Mouse (Mus musculus) leukemia stem cell, adult 10-12 weeks (primary cell): ENCODE measurements around the gene Alox5ap. TPM values are rescaled to one million over a fixed set of nuclear protein-coding genes. Genes with fewer than 3 reads are reported as not detected.

Source experiments
- polyA plus RNA-seq: library from polyadenylated mRNA; stranded (reverse); fragments of >175 nt; gene quantifications from 2 replicates; pipeline ENCODE4 v1.2.3, GENCODE M21; 2012; ENCODE audit warnings: low replicate concordance

Gene Alox5ap
- polyA plus RNA-seq = 0.88 TPM in 1 of 2 replicates, not detected in the other

DNA sequence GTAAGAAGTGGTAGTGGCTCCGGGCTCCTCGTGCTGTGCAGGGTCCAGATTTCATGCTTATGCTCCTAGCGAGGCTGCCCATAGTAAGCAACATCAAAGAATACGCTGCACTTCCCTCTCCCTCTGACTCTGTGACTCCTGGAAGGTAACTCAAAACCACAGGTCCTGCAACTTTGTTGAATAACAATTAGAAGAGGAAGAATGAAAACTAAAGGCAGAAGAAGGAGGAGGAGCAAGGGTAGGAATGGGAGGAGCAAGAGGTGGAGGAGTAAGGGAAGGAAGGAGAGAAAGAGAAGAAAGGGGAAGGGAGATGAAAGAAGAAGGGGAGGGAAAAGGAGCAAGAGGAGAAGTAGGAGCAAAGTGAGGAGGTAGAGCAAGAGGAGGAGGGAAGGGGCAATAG lies at the start of gene Alox5ap:
Alox5ap (plus strand) TSS at position 363 of the 400 bp plus-strand sequence.

Other genes starting within 250 kb of the Alox5ap start
- 1.3 and 2.5 TPM in 2 replicates for gene Uspl1, start 80.4 kb upstream of the Alox5ap start, polyA plus RNA-seq
- 179 and 309 TPM in 2 replicates for gene Hmgb1, start 80.3 kb upstream of the Alox5ap start, polyA plus RNA-seq
- gene Medag, start 147.0 kb downstream of the Alox5ap start, polyA plus RNA-seq = not detected in 2 replicates
- gene Tex26, start 174.9 kb downstream of the Alox5ap start, polyA plus RNA-seq = not detected in 2 replicates